Mouse (Mus musculus) embryonic facial prominence, embryonic 11.5 days (tissue): ENCODE results near the gene Adgrg5. TPM values are rescaled to one million over a fixed set of nuclear protein-coding genes. Genes with fewer than 3 reads are reported as not detected.

Source experiments
- ATAC-seq: fragments of 200-750 bp; cut with Nextera tagmentation; replicated peaks from 2 replicates; pipeline ENCODE4 v1.8.0; 2017; ENCODE audit warnings: low read depth; ENCODE audit not compliant: insufficient number of reproducible peaks, low FRiP score, low TSS enrichment
- DNase-seq: peaks from one replicate; pipeline ENCODE4 v3.0.0-alpha.2; 2015; ENCODE audit warnings: low spot score
- H3K27ac ChIP-seq: fragments of 300-500 bp; sonication (generic); replicated peaks from 2 replicates; pipeline ENCODE4 v1.5.1; 2014; ENCODE audit warnings: mild to moderate bottlenecking, low read depth, low read length, control low read depth
- H3K27me3 ChIP-seq: fragments of 300-500 bp; sonication (generic); 2 replicates; pipeline ENCODE4 v1.6.1; 2014; ENCODE audit warnings: mild to moderate bottlenecking, low read length, moderate library complexity, mixed read lengths; ENCODE audit not compliant: control insufficient read depth, insufficient read depth
- H3K36me3 ChIP-seq: fragments of 300-500 bp; sonication (generic); replicated peaks from 2 replicates; pipeline ENCODE4 v1.6.1; 2014; ENCODE audit warnings: low read depth, mild to moderate bottlenecking, low read length, moderate library complexity, mixed read lengths; ENCODE audit not compliant: control insufficient read depth, insufficient read depth
- H3K4me1 ChIP-seq: fragments of 300-500 bp; sonication (generic); 2 replicates; pipeline ENCODE4 v1.6.1; 2014; ENCODE audit warnings: low read length, mixed read lengths; ENCODE audit not compliant: control insufficient read depth, insufficient read depth
- H3K4me2 ChIP-seq: fragments of 300-500 bp; sonication (generic); 2 replicates; pipeline ENCODE4 v1.6.1; 2014; ENCODE audit warnings: low read depth, mild to moderate bottlenecking, control low read depth, low read length, moderate library complexity
- H3K4me3 ChIP-seq: fragments of 300-500 bp; sonication (generic); 2 replicates; pipeline ENCODE4 v1.5.1; 2014; ENCODE audit warnings: low read depth, low read length, control low read depth
- H3K9ac ChIP-seq: fragments of 300-500 bp; sonication (generic); replicated peaks from 2 replicates; pipeline ENCODE4 v1.6.1; 2014; ENCODE audit warnings: mild to moderate bottlenecking, control low read depth, low read length
- H3K9me3 ChIP-seq: fragments of 300-500 bp; sonication (generic); replicated peaks from 2 replicates; pipeline ENCODE4 v1.6.1; 2016; ENCODE audit warnings: mild to moderate bottlenecking, low read length, inconsistent platforms, mixed read lengths; ENCODE audit not compliant: control insufficient read depth
- WGBS: fragments of 180-500 bp; shearing (Covaris S2); extraction: QIAGEN DNeasy Blood & Tissue Kit; methylation state at CpG from one replicate; pipeline ENCODE4 v1.1.7; 2014; 5-methylcytosine and 5-hydroxymethylcytosine counted together
- polyA plus RNA-seq: library from polyadenylated mRNA; unstranded; fragments of >200 nt; fragmentation: Nextera tagmentation; extraction: Ambion mirVana; gene quantifications from 2 replicates; pipeline ENCODE4 v1.2.1, GENCODE M21; 2014

The Adgrg5 gene
- polyA plus RNA-seq, 1 experiment from 2014 or later = not detected

DNA sequence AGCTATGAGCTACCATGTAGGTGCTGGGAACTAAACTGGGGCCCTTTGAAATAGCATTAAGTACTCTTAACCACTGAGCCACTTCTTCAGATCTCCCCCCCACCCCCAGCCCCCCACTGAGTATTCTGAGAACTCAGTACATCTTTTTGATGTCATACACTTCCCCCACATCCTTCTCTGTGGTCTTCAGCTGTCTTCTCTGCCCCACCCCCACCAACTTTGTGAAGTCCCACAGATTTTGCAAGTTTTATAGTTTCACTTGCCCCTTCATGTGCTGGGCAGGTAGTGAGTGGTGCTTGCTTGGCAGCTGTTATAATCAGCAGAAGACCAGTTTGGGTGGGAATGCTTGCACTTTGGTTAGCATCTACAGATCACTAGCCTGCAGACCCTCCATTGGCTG lies 4.2 kb upstream of the Adgrg5 start:
- ATAC-seq (no peak), DNase-seq (no peak)
- Histone ChIP-seq H3K36me3 (no peaks in the 10 kb centered on the region), H3K9ac (no peak overlapping the region), H3K4me3 (no peak overlapping the region), H3K4me1 (peaks cover 2% of the 10 kb centered on the region), H3K9me3 (no peaks in the 10 kb centered on the region), H3K27me3 (no peaks in the 10 kb centered on the region), H3K27ac (no peak overlapping the region), H3K4me2 (no peak overlapping the region)

DNA sequence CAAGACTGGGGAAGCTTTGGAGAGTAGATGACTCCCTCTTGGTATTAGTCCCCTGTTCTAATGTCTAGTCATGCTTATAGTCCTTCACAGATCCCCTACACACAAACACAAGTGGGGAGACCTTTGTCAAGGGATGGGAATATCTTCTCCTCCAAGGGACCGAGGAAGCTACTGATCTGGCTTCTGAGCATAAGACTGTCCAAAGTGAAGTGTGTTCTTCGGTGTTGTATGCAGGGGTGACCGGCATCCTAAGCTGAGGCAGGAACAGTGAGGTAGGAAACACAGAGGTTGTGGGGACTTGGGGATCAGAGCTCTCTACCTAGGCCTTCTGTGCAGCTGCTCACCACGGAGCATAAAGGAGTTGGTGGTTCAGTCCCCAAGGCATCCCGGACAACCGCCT lies 1.3 kb upstream of the Adgrg5 start:
- H3K27ac ChIP-seq = no peak overlapping the region
- no peak overlapping the region for H3K9ac ChIP-seq
- no peak overlapping the region for H3K4me2 ChIP-seq

GRCm38 (mm10) chr8:94922602-94923001 lies 892 bp upstream of the Adgrg5 start:
- ATAC-seq (no peak), DNase-seq (no peak)
- 39% methylated on average over 8 of the region's 8 CpGs for WGBS
- Histone ChIP-seq H3K27ac (no peak overlapping the region), H3K27me3 (no peaks in the 10 kb centered on the region), H3K4me1 (no peaks in the 10 kb centered on the region), H3K9me3 (no peaks in the 10 kb centered on the region), H3K4me3 (no peak overlapping the region), H3K4me2 (no peak overlapping the region), H3K36me3 (no peaks in the 10 kb centered on the region), H3K9ac (no peak overlapping the region)

More for the DNA sequence above, 1.3 kb upstream of the Adgrg5 start:
- Histone ChIP-seq H3K4me1 (no peaks in the 10 kb centered on the region), H3K9me3 (no peaks in the 10 kb centered on the region), H3K36me3 (no peaks in the 10 kb centered on the region), H3K27me3 (no peaks in the 10 kb centered on the region), H3K4me3 (no peak overlapping the region)
- WGBS = 65% methylated on average over 6 of the region's 6 CpGs
- DNase-seq = no peak
- ATAC-seq = no peak

GRCm38 (mm10) chr8:94928227-94928626 lies 4.7 kb downstream of the Adgrg5 start:
- ATAC-seq (no peak), DNase-seq (no peak)
- H3K9me3 ChIP-seq = no peaks in the 10 kb centered on the region
- 86% methylated on average over 3 of the region's 3 CpGs for WGBS
- no peaks in the 10 kb centered on the region for H3K4me1 ChIP-seq
- no peak overlapping the region for H3K4me3 ChIP-seq
- no peak overlapping the region for H3K27ac ChIP-seq
- no peaks in the 10 kb centered on the region for H3K36me3 ChIP-seq
- no peak overlapping the region for H3K4me2 ChIP-seq
- H3K9ac ChIP-seq = no peak overlapping the region
- H3K27me3 ChIP-seq = no peaks in the 10 kb centered on the region

DNA sequence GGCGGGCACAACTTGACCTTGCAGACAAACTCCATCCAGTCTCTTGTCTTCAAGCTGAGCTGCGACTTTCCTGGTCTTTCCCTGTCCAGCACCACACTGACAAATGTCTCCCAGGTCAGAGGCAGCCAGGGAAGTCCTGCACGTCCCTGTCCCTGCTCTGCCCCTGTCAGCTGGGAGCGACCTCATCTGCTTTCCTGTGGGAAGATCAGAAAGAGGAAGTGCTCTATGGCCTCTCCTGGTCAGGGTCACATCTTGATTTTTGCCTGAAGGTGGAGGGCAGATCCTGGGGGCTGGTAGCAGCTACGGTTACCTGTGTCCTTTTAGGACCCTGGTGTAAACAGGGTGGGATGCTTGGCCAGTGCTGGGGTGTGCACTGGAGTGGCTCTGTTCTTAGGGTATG lies 10.4 kb downstream of the Adgrg5 start:
- DNase-seq = no peak
- WGBS = 49% methylated on average over 5 of the region's 5 CpGs
- no peak overlapping the region for H3K4me3 ChIP-seq
- no peaks in the 10 kb centered on the region for H3K4me1 ChIP-seq
- no peaks in the 10 kb centered on the region for H3K27me3 ChIP-seq
- H3K27ac ChIP-seq = no peak overlapping the region
- H3K9me3 ChIP-seq = no peaks in the 10 kb centered on the region
- no peaks in the 10 kb centered on the region for H3K36me3 ChIP-seq
- H3K9ac ChIP-seq = no peak overlapping the region
- no peak; the same call in 1 of the 2 replicates for ATAC-seq
- no peak overlapping the region for H3K4me2 ChIP-seq

DNA sequence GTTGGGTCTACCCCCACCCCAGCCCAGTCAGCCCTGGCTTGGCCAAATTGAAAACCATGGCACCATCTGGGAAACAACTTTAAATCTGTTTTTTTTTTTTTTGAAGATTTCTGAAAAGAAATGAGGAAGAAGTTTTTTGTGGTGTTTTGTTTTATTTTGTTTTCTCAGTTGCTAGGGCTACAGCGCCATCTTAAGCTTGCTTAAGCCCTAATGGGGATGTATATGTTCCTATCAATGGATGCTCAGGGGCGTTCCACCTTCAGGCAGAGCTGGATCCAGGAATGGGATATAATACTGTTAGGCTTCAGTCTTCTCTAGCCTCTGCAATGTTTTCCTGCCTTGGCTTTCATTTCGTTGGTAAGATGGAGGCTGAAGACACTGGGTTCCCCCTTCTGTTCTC lies 11.7 kb downstream of the Adgrg5 start:
- Histone ChIP-seq H3K4me3 (no peak overlapping the region), H3K4me2 (no peak overlapping the region), H3K9ac (no peak overlapping the region), H3K9me3 (no peaks in the 10 kb centered on the region), H3K36me3 (no peaks in the 10 kb centered on the region), H3K27ac (no peak overlapping the region), H3K27me3 (no peaks in the 10 kb centered on the region), H3K4me1 (no peaks in the 10 kb centered on the region)
- WGBS = 80% methylated on average over 3 of the region's 3 CpGs
- DNase-seq = no peak
- ATAC-seq = no peak

- no peak for ATAC-seq
- H3K27ac ChIP-seq = no peak overlapping the region
- H3K36me3 ChIP-seq = no peaks in the 10 kb centered on the region
- DNase-seq = peak; percentile 66
- H3K27me3 ChIP-seq = no peaks in the 10 kb centered on the region
- no peak overlapping the region for H3K4me3 ChIP-seq
- no peak overlapping the region for H3K9ac ChIP-seq
- no peaks in the 10 kb centered on the region for H3K4me1 ChIP-seq
- 13% methylated on average over 6 of the region's 6 CpGs for WGBS
- no peak overlapping the region for H3K4me2 ChIP-seq
- H3K9me3 ChIP-seq = no peaks in the 10 kb centered on the region
Observed at GRCm38 (mm10) chr8:94942566-94942965, 19.1 kb downstream of the Adgrg5 start.

GRCm38 (mm10) chr8:94945185-94945584 lies 21.7 kb downstream of the Adgrg5 start:
- Histone ChIP-seq H3K27ac (no peak overlapping the region), H3K36me3 (no peaks in the 10 kb centered on the region), H3K4me3 (no peak overlapping the region), H3K9me3 (no peaks in the 10 kb centered on the region), H3K27me3 (no peaks in the 10 kb centered on the region), H3K4me2 (no peak overlapping the region), H3K4me1 (no peaks in the 10 kb centered on the region), H3K9ac (no peak overlapping the region)
- WGBS = 43% methylated on average over 6 of the region's 6 CpGs
- DNase-seq (no peak), ATAC-seq (no peak)
